ENCODE assay signal across 22 mouse cellular contexts in genomic region chr17:5713141-5713540, GRCm38 (mm10).
DNase-seq lines count a peak whose midpoint lies in the region; ATAC-seq and TF ChIP-seq lines count a peak whose summit lies in the region.
"Had no signal": no experiment of that assay in that cellular context is flagged by ENCODE, and none has a peak within 500 bp of the region (broad histone marks: within the 10 kb centered on the region; RNA-seq: fewer than 3 reads in every experiment).

No protein-coding gene starts in this region.

- H3K36me3 ChIP-seq in hindbrain, embryonic 13.5 days = no peaks in the 10 kb centered on the region
- H3K36me3 ChIP-seq in hindbrain, embryonic 14.5 days (replicated peaks; ENCODE audit: control insufficient read depth, insufficient read depth) = no peaks in the 10 kb centered on the region
- H3K36me3 ChIP-seq in neural tube, embryonic 13.5 days = no peaks in the 10 kb centered on the region
- H3K36me3 ChIP-seq in macrophage (ENCODE audit: inconsistent target) = no peaks in the 10 kb centered on the region; the same call in 1 of the 2 replicates
- H3K36me3 ChIP-seq in liver, postnatal 0 days (replicated peaks; ENCODE audit: insufficient read depth, low read length) = no peaks in the 10 kb centered on the region
- H3K36me3 ChIP-seq: embryonic facial prominence, embryonic 15.5 days; heart, embryonic 15.5 days; limb, embryonic 10.5 days; midbrain, embryonic 12.5 days had no signal

- no peaks in the 10 kb centered on the region for H3K9me3 ChIP-seq in hindbrain, embryonic 13.5 days
- no peaks in the 10 kb centered on the region for H3K9me3 ChIP-seq in hindbrain, embryonic 14.5 days (ENCODE audit: control insufficient read depth, low read length)
- no peaks in the 10 kb centered on the region for H3K9me3 ChIP-seq in neural tube, embryonic 13.5 days
- H3K9me3 ChIP-seq in liver, postnatal 0 days (ENCODE audit: low read length) = no peaks in the 10 kb centered on the region
- H3K9me3 ChIP-seq: embryonic facial prominence, embryonic 15.5 days; G1E; heart, embryonic 15.5 days; limb, embryonic 10.5 days; midbrain, embryonic 12.5 days had no signal

- TF ChIP-seq EP300 in liver, postnatal 0 days (IDR thresholded peaks at IDR 0.05; ENCODE audit: low read depth) = no peak

- peaks cover 35% of the 10 kb centered on the region for H3K4me1 ChIP-seq in hindbrain, embryonic 13.5 days (replicated peaks)
- peaks cover 19% of the 10 kb centered on the region for H3K4me1 ChIP-seq in hindbrain, embryonic 14.5 days (replicated peaks; ENCODE audit: control insufficient read depth, insufficient read depth, low read length)
- H3K4me1 ChIP-seq in neural tube, embryonic 13.5 days (replicated peaks) = peaks cover 27% of the 10 kb centered on the region
- H3K4me1 ChIP-seq in liver, postnatal 0 days (ENCODE audit: insufficient read depth) = no peaks in the 10 kb centered on the region

- H3K79me2 ChIP-seq in macrophage (ENCODE audit: inconsistent target) = no peaks in the 10 kb centered on the region

- WGBS in hindbrain, embryonic 13.5 days = 29% methylated on average over 3 of the region's 3 CpGs
- 27% methylated on average over 3 of the region's 3 CpGs for WGBS in hindbrain, embryonic 14.5 days
- WGBS in neural tube, embryonic 13.5 days = 27% methylated on average over 3 of the region's 3 CpGs
- 94% methylated on average over 3 of the region's 3 CpGs for WGBS in macrophage (ENCODE audit: missing documents)
- WGBS in liver, postnatal 0 days (ENCODE audit: insufficient replicate concordance) = 76% methylated on average over 3 of the region's 3 CpGs

- no peak for TF ChIP-seq CTCF in liver, postnatal 0 days (IDR thresholded peaks at IDR 0.05; ENCODE audit: low read depth)

- H3K4me2 ChIP-seq in hindbrain, embryonic 13.5 days = no peak overlapping the region
- H3K4me2 ChIP-seq in hindbrain, embryonic 14.5 days (replicated peaks) = no peak overlapping the region
- no peak overlapping the region for H3K4me2 ChIP-seq in neural tube, embryonic 13.5 days
- no peak overlapping the region for H3K4me2 ChIP-seq in liver, postnatal 0 days (ENCODE audit: low read depth, low read length)
- H3K4me2 ChIP-seq: embryonic facial prominence, embryonic 15.5 days; heart, embryonic 15.5 days; midbrain, embryonic 12.5 days had no signal

- 0 out of 2 replicates have a peak overlapping the region, but pooled peaks have one; percentile 0 for H3K27ac ChIP-seq in hindbrain, embryonic 13.5 days
- H3K27ac ChIP-seq in hindbrain, embryonic 14.5 days = no peak overlapping the region
- H3K27ac ChIP-seq in neural tube, embryonic 13.5 days (replicated peaks) = peak overlapping the region; percentile 10; the same call in 1 of the 2 replicates
- H3K27ac ChIP-seq in macrophage = peak overlapping the region; percentile 64
- H3K27ac ChIP-seq in liver, postnatal 0 days (ENCODE audit: low read depth) = no peak overlapping the region
- H3K27ac ChIP-seq: embryonic facial prominence, embryonic 15.5 days; heart, embryonic 15.5 days; limb, embryonic 10.5 days; midbrain, embryonic 12.5 days had no signal

- no peak overlapping the region for H3K9ac ChIP-seq in hindbrain, embryonic 13.5 days
- no peak overlapping the region for H3K9ac ChIP-seq in hindbrain, embryonic 14.5 days
- no peak overlapping the region for H3K9ac ChIP-seq in neural tube, embryonic 13.5 days
- no peak overlapping the region for H3K9ac ChIP-seq in liver, postnatal 0 days (replicated peaks)
- H3K9ac ChIP-seq: embryonic facial prominence, embryonic 15.5 days; heart, embryonic 15.5 days; midbrain, embryonic 12.5 days had no signal

- no peaks in the 10 kb centered on the region for H3K27me3 ChIP-seq in hindbrain, embryonic 13.5 days
- no peaks in the 10 kb centered on the region for H3K27me3 ChIP-seq in hindbrain, embryonic 14.5 days (ENCODE audit: control insufficient read depth, insufficient read depth, low read length)
- H3K27me3 ChIP-seq in neural tube, embryonic 13.5 days = no peaks in the 10 kb centered on the region
- H3K27me3 ChIP-seq in liver, postnatal 0 days (ENCODE audit: insufficient read depth, low read length) = no peaks in the 10 kb centered on the region
- H3K27me3 ChIP-seq: embryonic facial prominence, embryonic 15.5 days had no signal

- no peak for DNase-seq in hindbrain, embryonic 14.5 days (ENCODE audit: low spot score)
- DNase-seq in neural tube, embryonic 10.5 days (ENCODE audit: extremely low spot score, low spot score) = no peak
- DNase-seq in liver, postnatal 0 days = no peak
- DNase-seq in frontal cortex, postnatal 25 days (ENCODE audit: low spot score in 2 of 2) = no peak
- DNase-seq: adrenal gland, postnatal 10 days; cerebellum, adult 8-10 months; cerebellum, postnatal 36 days; gastrocnemius, postnatal 36 days; heart, postnatal 36 days; kidney, adult 18-20 months; kidney, postnatal 4 days; layer of hippocampus, adult 9-11 months; thymus, postnatal 14 days had no signal

- no peak for ATAC-seq in hindbrain, embryonic 13.5 days (ENCODE audit: low FRiP score)
- ATAC-seq in hindbrain, embryonic 14.5 days (ENCODE audit: low FRiP score) = no peak
- ATAC-seq in neural tube, embryonic 13.5 days (ENCODE audit: low read depth) = no peak
- no peak for ATAC-seq in liver, postnatal 0 days
- ATAC-seq: lung, postnatal 0 days had no signal

- H3K4me3 ChIP-seq in hindbrain, embryonic 13.5 days = no peak overlapping the region
- no peak overlapping the region for H3K4me3 ChIP-seq in hindbrain, embryonic 14.5 days (replicated peaks; ENCODE audit: low read length)
- H3K4me3 ChIP-seq in neural tube, embryonic 13.5 days = no peak overlapping the region
- no peak overlapping the region for H3K4me3 ChIP-seq in macrophage (ENCODE audit: inconsistent target)
- H3K4me3 ChIP-seq in liver, postnatal 0 days (ENCODE audit: low read depth, low read length) = no peak overlapping the region
- H3K4me3 ChIP-seq: embryonic facial prominence, embryonic 15.5 days; heart, embryonic 15.5 days; limb, embryonic 10.5 days; midbrain, embryonic 12.5 days had no signal

Comparison
In these comparisons a context has a peak if more than half of its experiments do, and no peak if none do; other contexts are left out.
1. H3K27ac ChIP-seq: peak in hindbrain, embryonic 13.5 days (single experiment), neural tube, embryonic 13.5 days (single experiment) and macrophage (single experiment); none in hindbrain, embryonic 14.5 days (single experiment) and liver, postnatal 0 days (single experiment).